Mouse (Mus musculus) forebrain, embryonic 14.5 days (tissue): ENCODE data around the gene Cstl1. TPM values are rescaled to one million over a fixed set of nuclear protein-coding genes. Genes with fewer than 3 reads are reported as not detected.
A peak's percentile ranks its signal among the peaks of the same experiment; 100 is the strongest.
"Not testable (repeated sequence)": the region's sequence is repeated elsewhere in the genome, so short reads cannot be mapped to it uniquely, and the experiment has no call there.

Experiments used
- ATAC-seq: fragments of 200-750 bp; cut with Nextera tagmentation; 2 replicates; pipeline ENCODE4 v1.8.0; 2017; ENCODE audit warnings: mild to moderate bottlenecking, moderate library complexity
- DNase-seq: peaks from one replicate; pipeline ENCODE4 v3.0.0-alpha.2; 2015; ENCODE audit warnings: low spot score
- H3K27ac ChIP-seq: fragments of 300-500 bp; sonication (generic); 2 replicates; pipeline ENCODE4 v1.5.1; 2014; ENCODE audit warnings: low read depth, mild to moderate bottlenecking, control low read depth, low read length, moderate library complexity
- H3K27me3 ChIP-seq: fragments of 300-500 bp; sonication (generic); replicated peaks from 2 replicates; pipeline ENCODE4 v1.6.1; 2014; ENCODE audit warnings: low read length, control low read depth, mixed read lengths; ENCODE audit not compliant: control insufficient read depth, insufficient read depth
- H3K36me3 ChIP-seq: fragments of 300-500 bp; sonication (generic); 2 replicates; pipeline ENCODE4 v1.6.1; 2014; ENCODE audit warnings: low read length, control low read depth; ENCODE audit not compliant: control insufficient read depth, insufficient read depth
- H3K4me1 ChIP-seq: fragments of 300-500 bp; sonication (generic); 2 replicates; pipeline ENCODE4 v1.6.1; 2014; ENCODE audit warnings: antibody characterized with exemption, low read length, control low read depth; ENCODE audit not compliant: control insufficient read depth, insufficient read depth
- H3K4me2 ChIP-seq: fragments of 300-500 bp; sonication (generic); 2 replicates; pipeline ENCODE4 v1.6.1; 2014; ENCODE audit warnings: mild to moderate bottlenecking, control low read depth, low read length
- H3K4me3 ChIP-seq: fragments of 300-500 bp; sonication (generic); 2 replicates; pipeline ENCODE4 v1.5.1; 2014; ENCODE audit warnings: low read depth, low read length, control low read depth
- H3K9ac ChIP-seq: fragments of 300-500 bp; sonication (generic); 2 replicates; pipeline ENCODE4 v1.6.1; 2014; ENCODE audit warnings: mild to moderate bottlenecking, low read length, control low read depth, moderate library complexity
- H3K9me3 ChIP-seq: fragments of 300-500 bp; sonication (generic); replicated peaks from 2 replicates; pipeline ENCODE4 v1.6.1; 2016; ENCODE audit warnings: low read length, control low read depth, mixed read lengths; ENCODE audit not compliant: control insufficient read depth
- WGBS: fragments of 180-500 bp; shearing (Covaris S2); extraction: QIAGEN DNeasy Blood & Tissue Kit; methylation state at CpG from one replicate; pipeline ENCODE4 v1.1.7; 2014; 5-methylcytosine and 5-hydroxymethylcytosine counted together
- polyA plus RNA-seq: library from polyadenylated mRNA; unstranded; fragments of >200 nt; fragmentation: Nextera tagmentation; extraction: Ambion mirVana; gene quantifications from 2 replicates; pipeline ENCODE4 v1.2.1, GENCODE M21; 2014

The Cstl1 gene
- polyA plus RNA-seq, 1 experiment from 2014 or later = not detected

DNA sequence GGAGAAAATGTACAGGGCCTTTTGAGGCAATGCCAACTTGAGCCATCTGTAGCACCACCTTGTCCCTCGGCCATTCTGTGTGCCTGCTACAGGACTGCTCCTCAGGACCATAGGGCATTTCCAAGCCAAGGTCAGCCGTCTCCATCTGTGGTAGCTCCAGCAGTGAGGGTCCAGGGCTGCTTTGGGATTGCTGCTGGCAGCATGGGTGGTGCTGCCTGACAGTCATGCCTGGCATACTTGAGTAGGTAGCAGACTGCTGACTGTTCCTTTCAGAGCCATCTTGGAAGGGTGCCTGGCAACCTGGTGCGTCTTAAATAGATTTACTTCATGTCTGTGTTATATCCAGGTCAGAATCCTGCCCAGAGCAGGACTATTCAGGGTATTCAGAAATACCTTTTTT, 7.2 kb upstream of the Cstl1 start:
- H3K9ac ChIP-seq = no peak overlapping the region
- no peaks in the 10 kb centered on the region for H3K36me3 ChIP-seq
- H3K4me2 ChIP-seq = no peak overlapping the region
- no peak overlapping the region for H3K4me3 ChIP-seq
- H3K27ac ChIP-seq = no peak overlapping the region
- H3K4me1 ChIP-seq = peaks cover 3% of the 10 kb centered on the region; the same call in 1 of the 2 replicates
- H3K27me3 ChIP-seq = no peaks in the 10 kb centered on the region
- WGBS = 61% methylated on average over 3 of the region's 3 CpGs
- ATAC-seq = peak; percentile 60; the same call in 1 of the 2 replicates
- no peaks in the 10 kb centered on the region for H3K9me3 ChIP-seq
- DNase-seq = peak; percentile 58

DNA sequence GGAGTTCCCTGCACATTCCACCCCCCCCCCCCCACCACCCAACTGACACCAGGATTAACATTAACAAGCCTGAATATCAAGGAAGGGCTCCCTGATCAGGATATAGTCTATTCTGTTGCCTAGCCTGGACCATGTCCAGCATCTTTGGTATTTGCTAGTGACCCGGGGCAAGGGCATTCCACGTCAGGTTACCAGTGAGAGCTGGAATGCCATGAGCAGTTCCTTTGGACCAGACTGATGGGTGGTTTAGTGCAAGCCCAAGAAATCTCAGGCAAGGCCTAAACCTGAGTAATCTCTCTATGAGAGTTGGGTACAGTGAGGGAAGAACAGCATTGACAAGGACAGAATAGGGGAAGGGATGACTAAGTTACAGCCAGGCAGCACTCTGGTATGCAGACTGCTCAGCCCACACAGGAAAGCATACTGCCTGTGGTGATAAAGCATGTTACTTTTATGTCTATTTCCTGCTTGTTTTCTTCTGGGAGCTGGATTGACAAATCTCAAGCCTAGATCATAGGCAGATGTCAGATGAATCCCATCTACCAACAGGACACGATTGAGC, 6.2 kb upstream of the Cstl1 start:
- no peaks in the 10 kb centered on the region for H3K27me3 ChIP-seq
- no peak overlapping the region for H3K4me3 ChIP-seq
- H3K9me3 ChIP-seq = no peaks in the 10 kb centered on the region
- peaks cover 3% of the 10 kb centered on the region; the same call in 1 of the 2 replicates for H3K4me1 ChIP-seq
- H3K27ac ChIP-seq = no peak overlapping the region
- WGBS = 85% methylated on average over 3 of the region's 3 CpGs
- ATAC-seq (no peak), DNase-seq (no peak)
- no peaks in the 10 kb centered on the region for H3K36me3 ChIP-seq
- H3K9ac ChIP-seq = no peak overlapping the region
- H3K4me2 ChIP-seq = no peak overlapping the region

DNA sequence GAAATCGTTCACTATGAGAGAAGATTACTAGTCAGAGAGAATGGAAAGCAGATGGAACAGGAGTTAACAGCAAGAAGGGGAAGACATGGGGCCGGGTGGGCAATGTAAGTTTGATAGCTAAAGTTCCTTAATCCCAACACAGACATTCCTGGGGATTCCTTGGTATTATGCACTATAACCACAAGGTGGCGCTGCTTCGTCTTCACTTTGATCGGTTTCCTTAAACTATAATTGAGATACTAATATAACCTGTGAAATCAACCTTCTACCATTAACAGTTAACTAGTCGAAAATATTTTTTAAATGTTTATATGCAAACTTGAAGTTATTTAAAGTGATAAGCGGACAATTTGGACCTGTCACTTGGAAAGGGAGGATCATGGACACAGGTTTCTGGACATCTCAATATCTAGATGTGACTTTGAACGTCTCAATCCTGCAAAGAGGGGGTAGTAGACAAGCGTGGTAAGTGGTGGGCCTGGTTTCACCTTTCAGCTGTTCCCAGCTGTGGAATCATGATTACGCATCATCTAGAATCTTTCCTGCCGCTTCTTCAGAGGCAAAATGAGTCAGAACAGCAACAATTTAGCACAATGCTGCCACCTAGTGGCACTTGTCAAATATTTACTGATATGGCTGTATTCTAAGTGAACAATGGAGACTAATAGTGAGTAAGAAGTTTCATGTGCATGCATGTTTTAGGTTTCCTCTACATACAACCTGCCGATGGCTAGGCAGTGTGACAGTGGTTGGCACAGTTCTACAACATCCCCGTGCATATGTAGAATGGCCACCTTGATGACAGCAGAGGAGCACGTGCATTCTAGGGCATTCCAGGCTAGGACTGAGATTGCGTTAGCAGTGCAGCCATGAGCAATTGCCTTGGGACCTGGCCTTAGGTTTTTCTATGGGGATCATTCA, 2.0 kb downstream of the Cstl1 start:
- ATAC-seq (peak; percentile 94), DNase-seq (peak; percentile 96)
- Histone ChIP-seq H3K27ac (no peak overlapping the region), H3K9me3 (no peaks in the 10 kb centered on the region), H3K4me3 (peak overlapping the region; percentile 16), H3K4me2 (peak overlapping the region; percentile 42), H3K4me1 (no peaks in the 10 kb centered on the region), H3K9ac (no peak overlapping the region), H3K27me3 (no peaks in the 10 kb centered on the region), H3K36me3 (no peaks in the 10 kb centered on the region)
- 19% methylated on average over 15 of the region's 15 CpGs for WGBS

DNA sequence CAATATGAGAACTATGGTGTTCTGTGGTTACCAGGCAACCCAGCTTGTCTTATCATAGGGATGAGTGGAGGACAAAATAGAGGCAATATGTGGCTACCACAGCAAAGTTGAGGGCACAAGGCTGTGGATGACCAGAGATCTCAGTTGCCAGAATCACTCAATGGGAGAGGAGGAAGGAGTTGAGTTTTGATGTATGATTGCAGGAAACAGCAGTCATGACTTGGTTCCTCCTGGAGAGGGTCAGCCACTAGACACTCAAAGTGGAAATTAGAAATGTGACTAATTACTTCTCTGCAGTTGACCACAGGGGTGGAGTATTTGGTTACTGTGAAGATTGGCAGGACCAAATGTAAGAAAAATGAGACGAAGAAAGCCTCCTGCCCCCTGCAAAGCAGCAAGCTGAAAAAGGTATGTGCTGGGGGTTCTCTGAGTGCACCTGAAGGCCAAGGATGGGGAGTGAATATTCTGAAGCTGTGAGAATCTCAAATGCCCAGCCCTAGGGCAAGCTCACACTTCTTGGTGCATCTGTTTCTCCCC, 4.2 kb downstream of the Cstl1 start:
- ATAC-seq = no peak
- WGBS = 81% methylated on average over 1 of the region's 1 CpGs
- no peak overlapping the region for H3K4me2 ChIP-seq

DNA sequence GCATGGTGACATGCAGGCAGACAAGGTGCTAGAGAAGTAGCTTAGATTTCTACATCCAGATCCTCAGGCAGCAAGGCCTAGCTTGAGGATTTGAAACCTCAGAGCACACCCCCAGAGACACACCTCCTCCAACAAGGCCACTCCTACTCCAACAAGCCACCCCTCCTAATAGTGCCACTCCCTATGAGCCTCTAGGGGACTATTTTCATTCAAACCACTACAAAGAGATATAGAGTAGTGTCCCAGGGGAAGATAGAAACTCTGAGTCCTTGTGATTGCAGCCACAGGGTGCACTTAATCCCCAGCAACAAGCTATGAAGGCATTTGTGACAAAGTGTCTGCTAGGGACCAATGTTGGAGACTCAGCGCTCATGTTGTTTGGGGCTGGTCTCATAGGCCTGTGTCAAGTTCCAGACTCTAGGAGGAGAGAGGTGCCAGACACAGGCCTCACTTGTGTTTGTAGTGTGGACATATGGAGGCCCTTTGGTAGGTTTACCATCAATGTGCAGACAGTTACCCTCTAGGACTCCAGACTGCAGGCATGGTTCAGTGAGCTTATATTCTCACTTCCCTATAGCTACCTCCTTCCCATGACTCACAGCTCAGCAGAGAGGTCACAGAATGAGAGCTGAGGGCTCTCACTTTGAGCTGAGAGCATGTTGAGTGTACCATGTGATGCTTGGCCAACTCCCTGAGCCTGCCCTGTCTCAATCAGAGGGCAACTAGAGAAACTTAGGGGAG, 13.7 kb downstream of the Cstl1 start:
- Histone ChIP-seq H3K9me3 (no peaks in the 10 kb centered on the region), H3K4me1 (no peaks in the 10 kb centered on the region), H3K36me3 (no peaks in the 10 kb centered on the region), H3K27me3 (no peaks in the 10 kb centered on the region), H3K4me2 (no peak overlapping the region), H3K9ac (no peak overlapping the region), H3K27ac (no peak overlapping the region), H3K4me3 (no peak overlapping the region)
- DNase-seq (no peak), ATAC-seq (no peak)
- WGBS = 80% methylated on average over 1 of the region's 1 CpGs

More for the DNA sequence above, 4.2 kb downstream of the Cstl1 start:
- no peak for DNase-seq
- Histone ChIP-seq H3K27me3 (no peaks in the 10 kb centered on the region), H3K4me1 (no peaks in the 10 kb centered on the region), H3K9ac (no peak overlapping the region), H3K4me3 (no peak overlapping the region), H3K9me3 (no peaks in the 10 kb centered on the region), H3K27ac (no peak overlapping the region), H3K36me3 (no peaks in the 10 kb centered on the region)

DNA sequence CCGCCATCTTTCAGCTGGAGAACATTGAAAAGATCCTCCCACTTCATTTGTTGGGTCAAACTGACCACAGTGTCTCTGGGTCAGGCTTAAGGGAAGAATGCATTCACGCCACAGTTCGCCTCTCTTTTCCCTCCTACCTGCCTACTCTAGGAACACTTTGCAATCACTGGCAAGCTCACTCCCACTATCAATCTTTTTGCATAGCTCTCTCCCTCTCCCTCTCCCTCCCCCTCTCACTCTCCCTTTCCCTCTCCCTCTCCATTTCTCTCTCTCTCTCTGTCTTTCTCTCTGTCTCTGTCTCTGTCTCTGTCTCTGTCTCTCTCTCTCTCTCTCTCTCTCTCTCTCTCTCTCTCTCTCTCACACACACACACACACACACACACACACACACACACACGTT, 21.2 kb downstream of the Cstl1 start, which contains the start of gene Cst11:
TSS of gene Cst11 (minus strand) at position 101 of the 400 bp plus-strand sequence.
- H3K27ac ChIP-seq, H3K9ac ChIP-seq, DNase-seq, ATAC-seq, H3K4me1 ChIP-seq, H3K27me3 ChIP-seq, H3K9me3 ChIP-seq, H3K4me3 ChIP-seq, H3K36me3 ChIP-seq, H3K4me2 ChIP-seq: not testable (repeated sequence)
- WGBS = 84% methylated on average over 4 of the region's 4 CpGs

DNA sequence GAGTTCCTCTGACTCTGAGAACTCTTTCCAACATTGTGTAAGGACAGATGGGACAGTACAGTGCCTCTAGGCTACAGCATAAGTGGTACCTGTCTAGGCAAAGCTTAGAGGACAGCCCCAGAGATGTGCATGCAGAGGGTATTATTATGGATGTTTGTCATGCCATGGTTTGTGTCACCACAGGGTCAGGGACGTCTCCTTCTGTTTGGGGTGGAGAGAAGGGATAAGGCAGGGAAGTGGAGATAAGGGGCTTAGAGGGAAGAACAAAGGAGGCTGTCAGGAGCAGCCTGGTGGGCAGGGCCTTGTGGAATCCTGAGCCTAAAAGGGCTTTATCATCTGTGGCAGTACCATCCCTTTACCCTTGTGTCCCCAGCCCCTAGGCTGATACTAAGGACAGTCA, 31.6 kb downstream of the Cstl1 start, which contains the start of gene 8030411F24Rik:
TSS of gene 8030411F24Rik (plus strand) at position 301 of the 400 bp plus-strand sequence.
- Histone ChIP-seq H3K36me3 (no peaks in the 10 kb centered on the region), H3K27me3 (no peaks in the 10 kb centered on the region), H3K27ac (no peak within 1 kb of the TSS), H3K9me3 (no peaks in the 10 kb centered on the region), H3K4me2 (no peak within 1 kb of the TSS), H3K4me1 (no peaks in the 10 kb centered on the region), H3K4me3 (no peak within 1 kb of the TSS), H3K9ac (no peak within 1 kb of the TSS)
- ATAC-seq (no peak), DNase-seq (no peak)
- WGBS = 21% methylated on average over 1 of the region's 1 CpGs

DNA sequence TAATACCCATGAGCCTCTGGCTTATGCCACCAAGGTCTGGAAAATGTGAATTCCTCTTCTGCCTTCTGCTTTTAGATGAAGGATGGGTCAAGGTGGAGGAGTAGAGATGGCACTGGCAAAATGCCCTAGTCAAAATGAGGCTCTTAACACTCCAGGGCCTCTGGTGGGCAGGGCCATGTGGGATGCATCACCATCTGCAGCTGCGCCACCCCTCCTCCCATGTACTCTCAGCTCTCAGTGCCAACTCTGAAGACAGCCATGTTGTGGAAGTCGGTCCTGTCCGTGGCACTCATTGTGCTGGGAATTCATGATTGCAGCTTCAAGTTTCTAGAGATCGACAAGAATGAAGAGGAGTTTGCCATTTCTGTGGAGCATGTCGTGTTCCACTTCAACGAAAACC, 39.0 kb downstream of the Cstl1 start, which contains the start of gene Cst12:
TSS of gene Cst12 (plus strand) at position 220 of the 400 bp plus-strand sequence.
- Histone ChIP-seq H3K4me3 (no peak within 1 kb of the TSS), H3K27ac (no peak within 1 kb of the TSS), H3K4me1 (no peaks in the 10 kb centered on the region), H3K4me2 (no peak within 1 kb of the TSS), H3K36me3 (no peaks in the 10 kb centered on the region), H3K9ac (no peak within 1 kb of the TSS), H3K9me3 (no peaks in the 10 kb centered on the region), H3K27me3 (no peaks in the 10 kb centered on the region)
- DNase-seq = no peak
- 92% methylated on average over 6 of the region's 6 CpGs for WGBS
- ATAC-seq = no peak
